Mouse (Mus musculus): ENCODE data around the gene Dgkd.

GRCm38 (mm10) chr1:87813155-87813554 is 39.9 kb upstream of the Dgkd start:
- TF ChIP-seq CTCF (IDR thresholded peaks at IDR 0.05; ENCODE audit: low read depth) = no peak
- no peak for TF ChIP-seq EP300 (IDR thresholded peaks at IDR 0.05; ENCODE audit: low read depth)

Measured in liver, postnatal 0 days (tissue).